Mouse (Mus musculus): Measurements from ENCODE around the gene Myo6. TPM values are rescaled to one million over a fixed set of nuclear protein-coding genes. Genes with fewer than 3 reads are reported as not detected.

Gene Myo6
- polyA plus RNA-seq, 1 experiment from 2014 or later, result 8.3 TPM

DNA sequence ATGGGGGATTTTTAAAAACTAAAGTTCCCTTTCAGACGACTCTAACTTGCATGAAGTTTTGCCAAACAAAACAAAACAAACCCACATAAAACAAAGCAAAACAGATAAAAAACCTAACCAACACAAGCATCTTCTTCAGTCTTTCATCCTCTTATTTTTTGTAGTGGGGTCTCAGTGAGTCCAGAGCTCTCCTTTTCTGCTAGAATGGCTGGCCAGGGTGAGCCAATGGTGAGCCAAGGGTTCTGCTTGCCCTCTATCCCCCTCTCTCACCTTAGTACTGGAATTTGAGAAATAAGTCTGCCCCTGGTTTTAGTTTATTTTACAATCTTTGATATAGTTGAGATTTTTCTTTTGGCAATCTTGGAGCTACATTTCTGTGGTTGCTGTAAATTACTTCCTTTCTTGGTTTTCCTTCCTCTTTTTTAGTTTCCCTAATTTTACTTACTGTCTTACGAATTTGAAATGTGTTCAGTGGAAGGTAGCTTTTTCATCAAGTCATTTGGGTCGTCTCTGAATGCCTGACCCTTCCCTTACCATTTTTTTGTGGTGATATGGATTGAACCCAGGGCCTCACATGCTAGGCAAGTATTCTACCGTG lies 1.6 kb upstream of the Myo6 start:
- Histone ChIP-seq H3K4me3 (ENCODE audit: low read depth, low read length) (no peak overlapping the region), H3K9ac (ENCODE audit: low read length) (no peak overlapping the region), H3K36me3 (ENCODE audit: control insufficient read depth, insufficient read depth, low read length) (no peaks in the 10 kb centered on the region), H3K27ac (replicated peaks; ENCODE audit: low read depth, low read length) (no peak overlapping the region), H3K4me2 (ENCODE audit: low read depth, severe bottlenecking) (no peak overlapping the region), H3K27me3 (ENCODE audit: control insufficient read depth, insufficient read depth, low read length) (no peaks in the 10 kb centered on the region), H3K4me1 (ENCODE audit: control insufficient read depth, insufficient read depth, low read length) (no peaks in the 10 kb centered on the region), H3K9me3 (ENCODE audit: control insufficient read depth, low read length) (no peaks in the 10 kb centered on the region)
- DNase-seq (ENCODE audit: low spot score), result no peak
- WGBS, result 82% methylated on average over 4 of the region's 4 CpGs
- ATAC-seq (ENCODE audit: insufficient number of reproducible peaks, low FRiP score, low TSS enrichment, low read depth), result no peak

DNA sequence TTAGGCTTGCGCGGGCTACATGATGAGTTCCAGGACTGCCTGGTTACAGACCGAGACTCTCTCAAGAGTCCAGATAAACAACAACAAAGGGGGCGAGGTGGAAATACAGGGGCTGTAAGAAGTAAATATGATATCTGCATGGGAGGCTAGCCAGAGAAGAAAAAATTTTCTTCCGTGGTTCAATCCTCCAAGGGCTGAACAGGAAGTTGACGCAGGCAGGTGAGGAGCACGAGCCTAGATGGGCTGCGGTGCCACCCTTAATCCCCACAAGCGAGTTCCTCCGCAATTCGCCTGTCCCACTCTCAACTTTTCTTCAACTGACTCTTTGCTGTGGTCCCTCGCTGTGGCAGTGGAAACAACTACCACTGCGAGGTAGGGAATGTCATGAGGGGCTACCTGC lies 640 bp upstream of the Myo6 start:
- Histone ChIP-seq H3K4me3 (ENCODE audit: low read depth, low read length) (peak overlapping the region; percentile 70), H3K4me1 (ENCODE audit: control insufficient read depth, insufficient read depth, low read length) (no peaks in the 10 kb centered on the region), H3K4me2 (ENCODE audit: low read depth, severe bottlenecking) (peak overlapping the region; percentile 50), H3K9me3 (ENCODE audit: control insufficient read depth, low read length) (no peaks in the 10 kb centered on the region), H3K27me3 (ENCODE audit: control insufficient read depth, insufficient read depth, low read length) (no peaks in the 10 kb centered on the region), H3K36me3 (ENCODE audit: control insufficient read depth, insufficient read depth, low read length) (no peaks in the 10 kb centered on the region), H3K9ac (ENCODE audit: low read length) (0 out of 2 replicates have a peak overlapping the region, but pooled peaks have one; percentile 30), H3K27ac (replicated peaks; ENCODE audit: low read depth, low read length) (no peak overlapping the region)
- WGBS, result 4% methylated on average over 13 of the region's 13 CpGs
- ATAC-seq (ENCODE audit: insufficient number of reproducible peaks, low FRiP score, low TSS enrichment, low read depth) (no peak), DNase-seq (ENCODE audit: low spot score) (no peak)

- no peak overlapping the region for H3K27ac ChIP-seq (replicated peaks; ENCODE audit: low read depth, low read length)
- H3K4me1 ChIP-seq (ENCODE audit: control insufficient read depth, insufficient read depth, low read length), result no peaks in the 10 kb centered on the region
- ATAC-seq (ENCODE audit: insufficient number of reproducible peaks, low FRiP score, low TSS enrichment, low read depth) (no peak), DNase-seq (ENCODE audit: low spot score) (no peak)
- H3K36me3 ChIP-seq (ENCODE audit: control insufficient read depth, insufficient read depth, low read length), result no peaks in the 10 kb centered on the region
- 48% methylated on average over 9 of the region's 9 CpGs for WGBS
- H3K4me2 ChIP-seq (ENCODE audit: low read depth, severe bottlenecking), result no peak overlapping the region
- H3K9ac ChIP-seq (ENCODE audit: low read length), result no peak overlapping the region
- H3K27me3 ChIP-seq (ENCODE audit: control insufficient read depth, insufficient read depth, low read length), result no peaks in the 10 kb centered on the region
- no peaks in the 10 kb centered on the region for H3K9me3 ChIP-seq (ENCODE audit: control insufficient read depth, low read length)
- H3K4me3 ChIP-seq (ENCODE audit: low read depth, low read length), result no peak overlapping the region
Observed at GRCm38 (mm10) chr9:80165690-80166089, 859 bp downstream of the Myo6 start.

- 89% methylated on average over 6 of the region's 6 CpGs for WGBS
- H3K4me2 ChIP-seq (ENCODE audit: low read depth, severe bottlenecking), result no peak overlapping the region
Observed at GRCm38 (mm10) chr9:80166425-80166824, 1.6 kb downstream of the Myo6 start.

DNA sequence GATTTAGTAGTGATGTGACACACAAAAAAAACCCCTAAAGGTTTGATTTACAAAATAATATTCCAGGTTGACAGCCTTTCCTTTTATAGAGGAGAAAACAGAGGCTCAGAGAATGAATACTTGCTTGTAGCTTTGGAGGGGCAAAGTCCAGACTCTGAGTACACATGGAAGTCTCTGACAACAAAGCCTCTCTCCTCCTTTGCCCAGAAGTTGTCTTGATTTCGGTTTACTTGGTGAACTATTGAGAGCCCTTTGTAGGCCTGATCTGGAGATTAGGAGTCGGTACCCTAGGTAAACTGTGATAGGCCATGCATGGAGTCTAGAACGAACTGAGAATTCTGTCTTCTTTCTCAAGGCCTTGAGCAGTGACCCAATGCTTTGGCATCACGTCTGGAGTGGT lies 2.3 kb downstream of the Myo6 start:
- Histone ChIP-seq H3K27me3 (ENCODE audit: control insufficient read depth, insufficient read depth, low read length) (no peaks in the 10 kb centered on the region), H3K27ac (replicated peaks; ENCODE audit: low read depth, low read length) (no peak overlapping the region), H3K4me3 (ENCODE audit: low read depth, low read length) (no peak overlapping the region), H3K36me3 (ENCODE audit: control insufficient read depth, insufficient read depth, low read length) (no peaks in the 10 kb centered on the region), H3K9me3 (ENCODE audit: control insufficient read depth, low read length) (no peaks in the 10 kb centered on the region), H3K4me2 (ENCODE audit: low read depth, severe bottlenecking) (no peak overlapping the region), H3K9ac (ENCODE audit: low read length) (no peak overlapping the region), H3K4me1 (ENCODE audit: control insufficient read depth, insufficient read depth, low read length) (no peaks in the 10 kb centered on the region)
- ATAC-seq (ENCODE audit: insufficient number of reproducible peaks, low FRiP score, low TSS enrichment, low read depth) (no peak), DNase-seq (ENCODE audit: low spot score) (no peak)
- 86% methylated on average over 4 of the region's 4 CpGs for WGBS

More at GRCm38 (mm10) chr9:80166425-80166824, 1.6 kb downstream of the Myo6 start:
- H3K9ac ChIP-seq (ENCODE audit: low read length), result no peak overlapping the region
- DNase-seq (ENCODE audit: low spot score), result no peak
- no peaks in the 10 kb centered on the region for H3K27me3 ChIP-seq (ENCODE audit: control insufficient read depth, insufficient read depth, low read length)
- H3K36me3 ChIP-seq (ENCODE audit: control insufficient read depth, insufficient read depth, low read length), result no peaks in the 10 kb centered on the region
- H3K9me3 ChIP-seq (ENCODE audit: control insufficient read depth, low read length), result no peaks in the 10 kb centered on the region
- no peak for ATAC-seq (ENCODE audit: insufficient number of reproducible peaks, low FRiP score, low TSS enrichment, low read depth)
- H3K4me3 ChIP-seq (ENCODE audit: low read depth, low read length), result no peak overlapping the region
- no peaks in the 10 kb centered on the region for H3K4me1 ChIP-seq (ENCODE audit: control insufficient read depth, insufficient read depth, low read length)
- H3K27ac ChIP-seq (replicated peaks; ENCODE audit: low read depth, low read length), result no peak overlapping the region

DNA sequence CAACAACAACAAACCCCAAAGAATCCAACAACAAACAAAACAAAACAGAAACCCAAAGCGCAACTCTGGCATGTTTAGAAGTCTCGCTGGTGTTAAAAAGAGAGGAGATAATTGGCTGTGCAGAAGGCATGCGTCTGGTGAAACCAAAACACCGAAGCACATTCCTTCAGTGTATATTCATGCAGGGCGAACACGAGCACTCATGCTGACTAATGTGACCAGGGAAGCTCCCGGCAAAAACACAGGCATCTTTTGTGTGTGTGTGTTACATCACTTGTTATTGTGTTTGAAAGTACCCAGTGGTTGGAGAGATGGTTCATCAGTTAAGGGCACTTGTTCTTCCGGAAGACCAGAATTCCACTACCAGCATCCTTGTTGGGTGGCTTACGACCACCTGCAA lies 4.7 kb downstream of the Myo6 start:
- Histone ChIP-seq H3K9ac (ENCODE audit: low read length) (no peak overlapping the region), H3K36me3 (ENCODE audit: control insufficient read depth, insufficient read depth, low read length) (no peaks in the 10 kb centered on the region), H3K4me3 (ENCODE audit: low read depth, low read length) (no peak overlapping the region), H3K4me2 (ENCODE audit: low read depth, severe bottlenecking) (no peak overlapping the region), H3K9me3 (ENCODE audit: control insufficient read depth, low read length) (no peaks in the 10 kb centered on the region), H3K27ac (replicated peaks; ENCODE audit: low read depth, low read length) (no peak overlapping the region), H3K27me3 (ENCODE audit: control insufficient read depth, insufficient read depth, low read length) (no peaks in the 10 kb centered on the region), H3K4me1 (ENCODE audit: control insufficient read depth, insufficient read depth, low read length) (0 out of 2 replicates have a peak, but pooled peaks cover 4% of the 10 kb centered on the region)
- DNase-seq (ENCODE audit: low spot score) (no peak), ATAC-seq (ENCODE audit: insufficient number of reproducible peaks, low FRiP score, low TSS enrichment, low read depth) (no peak)
- WGBS, result 93% methylated on average over 9 of the region's 9 CpGs

DNA sequence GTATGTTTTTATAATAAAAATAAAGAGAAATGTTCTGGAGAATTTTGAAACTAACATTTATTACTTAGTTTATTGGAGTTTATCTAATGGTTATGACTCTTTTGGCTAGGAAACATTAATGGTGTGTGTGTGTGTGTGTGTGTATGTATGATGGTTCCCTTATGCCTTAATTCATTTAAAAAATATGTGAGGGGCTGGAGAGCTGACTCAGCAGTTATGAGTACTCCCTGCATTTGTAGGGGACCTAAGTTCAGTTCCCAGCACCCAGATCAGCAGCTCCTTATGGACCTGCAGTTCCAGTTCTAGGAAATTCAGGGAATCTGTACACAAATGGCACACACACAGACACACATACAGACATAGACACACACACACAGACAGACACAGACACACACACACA lies 6.4 kb downstream of the Myo6 start:
- H3K9me3 ChIP-seq (ENCODE audit: control insufficient read depth, low read length), result no peaks in the 10 kb centered on the region
- no peak overlapping the region for H3K27ac ChIP-seq (replicated peaks; ENCODE audit: low read depth, low read length)
- H3K27me3 ChIP-seq (ENCODE audit: control insufficient read depth, insufficient read depth, low read length), result no peaks in the 10 kb centered on the region
- 0 out of 2 replicates have a peak, but pooled peaks cover 4% of the 10 kb centered on the region for H3K4me1 ChIP-seq (ENCODE audit: control insufficient read depth, insufficient read depth, low read length)
- no peak overlapping the region for H3K4me2 ChIP-seq (ENCODE audit: low read depth, severe bottlenecking)
- H3K9ac ChIP-seq (ENCODE audit: low read length), result no peak overlapping the region
- DNase-seq (ENCODE audit: low spot score), result no peak
- no peak overlapping the region for H3K4me3 ChIP-seq (ENCODE audit: low read depth, low read length)
- no peak for ATAC-seq (ENCODE audit: insufficient number of reproducible peaks, low FRiP score, low TSS enrichment, low read depth)
- H3K36me3 ChIP-seq (ENCODE audit: control insufficient read depth, insufficient read depth, low read length), result no peaks in the 10 kb centered on the region

DNA sequence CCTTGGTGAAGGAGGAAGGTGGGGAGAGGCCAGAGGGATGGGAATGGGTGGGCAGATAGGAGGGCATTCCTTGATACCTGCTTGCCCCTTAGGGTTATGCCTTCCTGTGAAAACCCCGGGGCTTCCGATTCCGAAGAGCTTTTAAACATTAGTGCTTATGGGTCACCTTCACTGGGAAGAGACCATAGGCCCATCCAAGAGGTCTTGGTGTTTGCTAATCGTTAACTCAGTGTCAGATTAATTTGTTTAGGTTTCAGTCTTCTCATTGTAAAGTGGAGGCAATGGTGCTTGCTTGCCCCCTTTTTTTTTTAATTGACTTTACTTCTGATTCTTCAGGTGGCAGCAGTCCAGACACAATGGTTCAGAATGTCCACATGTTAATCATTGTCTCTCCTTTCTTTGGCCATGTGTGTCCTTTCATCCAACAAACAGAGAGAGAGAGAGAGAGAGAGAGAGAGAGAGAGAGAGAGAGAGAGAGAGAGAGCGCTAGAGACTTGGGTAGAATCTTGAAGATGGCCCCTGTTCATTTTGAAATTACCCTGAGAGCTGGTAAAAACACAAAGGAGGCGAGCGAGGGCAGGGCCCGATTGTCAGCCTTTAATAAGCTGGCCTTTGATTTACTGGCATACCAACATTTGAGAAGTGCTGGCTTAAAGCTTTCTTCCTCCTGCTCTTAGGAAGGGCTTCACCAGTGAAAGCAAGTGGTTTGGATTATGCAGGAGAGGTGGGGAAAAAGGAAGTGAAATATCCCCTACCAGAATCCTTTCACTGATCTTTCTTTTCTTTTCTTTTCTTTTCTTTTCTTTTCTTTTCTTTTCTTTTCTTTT lies 7.8 kb downstream of the Myo6 start:
- no peak overlapping the region for H3K27ac ChIP-seq (replicated peaks; ENCODE audit: low read depth, low read length)
- ATAC-seq (ENCODE audit: insufficient number of reproducible peaks, low FRiP score, low TSS enrichment, low read depth), result no peak
- H3K4me3 ChIP-seq (ENCODE audit: low read depth, low read length), result no peak overlapping the region
- no peaks in the 10 kb centered on the region for H3K27me3 ChIP-seq (ENCODE audit: control insufficient read depth, insufficient read depth, low read length)
- 61% methylated on average over 8 of the region's 8 CpGs for WGBS
- H3K4me2 ChIP-seq (ENCODE audit: low read depth, severe bottlenecking), result no peak overlapping the region
- no peaks in the 10 kb centered on the region for H3K36me3 ChIP-seq (ENCODE audit: control insufficient read depth, insufficient read depth, low read length)
- no peak overlapping the region for H3K9ac ChIP-seq (ENCODE audit: low read length)
- DNase-seq (ENCODE audit: low spot score), result no peak
- H3K9me3 ChIP-seq (ENCODE audit: control insufficient read depth, low read length), result no peaks in the 10 kb centered on the region
- 0 out of 2 replicates have a peak, but pooled peaks cover 4% of the 10 kb centered on the region for H3K4me1 ChIP-seq (ENCODE audit: control insufficient read depth, insufficient read depth, low read length)
